Mouse (Mus musculus): ENCODE data around the gene Zfp106. TPM values are rescaled to one million over a fixed set of nuclear protein-coding genes. Genes with fewer than 3 reads are reported as not detected.
"Not testable (repeated sequence)": the region's sequence is repeated elsewhere in the genome, so short reads cannot be mapped to it uniquely, and the experiment has no call there.

Gene Zfp106
- polyA plus RNA-seq, 1 experiment from 2014 or later, result 59.7 TPM

GRCm38 (mm10) chr2:120571081-120571480 is 7.4 kb upstream of the Zfp106 start:
- H3K27ac ChIP-seq, result no peak overlapping the region
- no peaks in the 10 kb centered on the region for H3K9me3 ChIP-seq
- WGBS, result 91% methylated on average over 3 of the region's 3 CpGs
- peaks cover 8% of the 10 kb centered on the region; the same call in 1 of the 2 replicates for H3K36me3 ChIP-seq
- DNase-seq (ENCODE audit: low spot score), result no peak
- H3K27me3 ChIP-seq (ENCODE audit: insufficient read depth, poor library complexity, severe bottlenecking), result no peaks in the 10 kb centered on the region
- H3K4me1 ChIP-seq, result peaks cover 12% of the 10 kb centered on the region; the same call in 1 of the 2 replicates
- H3K4me3 ChIP-seq, result no peak overlapping the region

GRCm38 (mm10) chr2:120567798-120568320 is 4.2 kb upstream of the Zfp106 start:
- Histone ChIP-seq H3K27ac (peak overlapping the region; percentile 95), H3K4me1 (peaks cover 12% of the 10 kb centered on the region; the same call in 1 of the 2 replicates), H3K4me3 (peak overlapping the region; percentile 82), H3K27me3 (ENCODE audit: insufficient read depth, poor library complexity, severe bottlenecking) (no peaks in the 10 kb centered on the region), H3K9me3 (no peaks in the 10 kb centered on the region), H3K36me3 (peaks cover 8% of the 10 kb centered on the region; the same call in 1 of the 2 replicates)
- under 1% methylated on average over 22 of the region's 22 CpGs for WGBS
- no peak for DNase-seq (ENCODE audit: low spot score)

- H3K4me1 ChIP-seq, result peaks cover 12% of the 10 kb centered on the region; the same call in 1 of the 2 replicates
- under 1% methylated on average over 42 of the region's 42 CpGs for WGBS
- peak within 1 kb of the TSS; percentile 95 for H3K27ac ChIP-seq
- H3K4me3 ChIP-seq, result peak within 1 kb of the TSS; percentile 82
- peak; percentile 98 for DNase-seq (ENCODE audit: low spot score)
- H3K9me3 ChIP-seq, result no peaks in the 10 kb centered on the region
- no peaks in the 10 kb centered on the region for H3K27me3 ChIP-seq (ENCODE audit: insufficient read depth, poor library complexity, severe bottlenecking)
- peaks cover 8% of the 10 kb centered on the region; the same call in 1 of the 2 replicates for H3K36me3 ChIP-seq
Measured at GRCm38 (mm10) chr2:120566886-120567797, 3.5 kb upstream of the Zfp106 start, which contains the start of gene Snap23. Gene Snap23 (plus strand): TSS chr2:120567671.

- Histone ChIP-seq H3K27ac (no peak overlapping the region), H3K4me3 (no peak overlapping the region), H3K36me3 (peaks cover 4% of the 10 kb centered on the region), H3K9me3 (no peaks in the 10 kb centered on the region), H3K27me3 (ENCODE audit: insufficient read depth, poor library complexity, severe bottlenecking) (no peaks in the 10 kb centered on the region), H3K4me1 (peaks cover 12% of the 10 kb centered on the region; the same call in 1 of the 2 replicates)
- 62% methylated on average over 2 of the region's 2 CpGs for WGBS
- DNase-seq (ENCODE audit: low spot score), result no peak
Measured at GRCm38 (mm10) chr2:120565363-120565762, 1.7 kb upstream of the Zfp106 start.

DNA sequence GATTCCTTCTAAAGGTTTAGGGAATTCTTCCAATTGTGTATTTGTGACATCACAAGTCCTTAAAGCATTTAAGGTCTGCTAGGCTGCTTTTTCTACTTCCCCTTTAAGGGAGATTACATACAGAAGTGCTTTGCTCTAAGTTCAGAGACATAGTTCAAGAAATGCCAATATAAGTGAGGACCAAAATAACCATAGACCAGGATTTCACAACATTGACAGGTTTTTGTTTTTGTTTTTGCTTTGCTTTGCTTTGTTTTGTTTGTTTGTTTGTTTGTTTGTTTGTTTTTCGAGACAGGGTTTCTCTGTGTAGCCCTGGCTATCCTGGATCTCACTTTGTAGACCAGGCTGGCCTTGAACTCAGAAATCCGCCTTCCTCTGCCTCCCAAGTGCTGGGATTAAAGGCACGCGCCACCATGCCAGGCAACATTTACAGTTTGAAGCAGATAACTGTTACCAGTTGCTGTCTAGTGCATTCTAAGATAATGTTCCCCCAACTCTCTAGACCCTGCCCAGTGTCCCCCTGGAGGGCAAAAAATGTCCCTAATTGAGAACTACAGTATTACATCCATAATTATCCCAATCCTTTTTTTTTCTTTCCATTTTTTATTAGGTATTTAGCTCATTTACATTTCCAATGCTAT is 1.0 kb upstream of the Zfp106 start:
- not testable (repeated sequence) for H3K27me3 ChIP-seq (ENCODE audit: insufficient read depth, poor library complexity, severe bottlenecking); DNase-seq (ENCODE audit: low spot score); H3K27ac ChIP-seq; H3K9me3 ChIP-seq; H3K4me3 ChIP-seq; H3K36me3 ChIP-seq
- H3K4me1 ChIP-seq, result peaks cover 12% of the 10 kb centered on the region; the same call in 1 of the 2 replicates
- WGBS, result 93% methylated on average over 4 of the region's 4 CpGs

DNA sequence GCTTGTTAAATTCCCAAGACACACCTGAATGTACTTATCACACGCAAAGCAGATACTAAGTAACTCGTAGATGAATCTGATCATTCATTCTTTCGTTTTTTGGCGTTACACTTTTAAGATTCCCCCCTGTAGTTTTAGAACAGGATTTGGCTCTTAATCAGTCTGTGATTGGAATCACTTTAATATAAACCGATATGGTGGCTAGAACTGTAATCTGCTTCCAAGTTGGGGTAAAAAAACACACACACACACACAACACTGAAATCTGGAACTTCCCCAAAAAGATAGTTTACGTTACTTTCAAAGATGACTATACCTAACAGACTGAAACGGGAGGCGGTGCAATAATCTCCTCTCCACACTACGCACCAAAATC is 796 bp downstream of the Zfp106 start:
- Histone ChIP-seq H3K4me3 (peak overlapping the region; percentile 95), H3K27ac (peak overlapping the region; percentile 98), H3K9me3 (no peaks in the 10 kb centered on the region), H3K27me3 (ENCODE audit: insufficient read depth, poor library complexity, severe bottlenecking) (no peaks in the 10 kb centered on the region), H3K36me3 (peaks cover 6% of the 10 kb centered on the region), H3K4me1 (no peaks in the 10 kb centered on the region)
- 19% methylated on average over 9 of the region's 9 CpGs for WGBS
- no peak for DNase-seq (ENCODE audit: low spot score)

- no peak for DNase-seq (ENCODE audit: low spot score)
- Histone ChIP-seq H3K36me3 (peaks cover 10% of the 10 kb centered on the region), H3K27me3 (ENCODE audit: insufficient read depth, poor library complexity, severe bottlenecking) (no peaks in the 10 kb centered on the region), H3K9me3 (no peaks in the 10 kb centered on the region), H3K4me3 (no peak overlapping the region), H3K27ac (no peak overlapping the region), H3K4me1 (no peaks in the 10 kb centered on the region)
- WGBS, result 89% methylated on average over 1 of the region's 1 CpGs
Measured at GRCm38 (mm10) chr2:120561524-120561923, 2.1 kb downstream of the Zfp106 start.

DNA sequence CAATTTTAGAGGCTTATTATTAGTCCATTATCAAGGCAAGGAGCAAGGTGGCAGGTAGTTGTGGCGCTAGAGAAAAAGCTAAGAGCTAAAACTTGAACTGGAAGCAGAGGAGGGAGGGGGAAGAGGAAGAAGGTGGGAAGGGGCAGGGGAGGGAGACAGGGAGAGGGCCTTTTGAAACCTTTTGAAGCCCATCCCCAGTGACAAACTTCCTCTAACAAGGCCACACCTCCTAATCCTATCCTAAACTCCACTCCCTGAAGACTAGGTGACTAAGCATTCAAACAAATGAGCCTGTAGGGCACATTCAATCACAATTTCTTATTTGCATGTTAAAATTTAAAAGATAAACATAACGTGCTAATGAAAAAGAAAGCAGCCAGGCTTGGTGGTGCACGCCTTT is 4.8 kb downstream of the Zfp106 start:
- no peaks in the 10 kb centered on the region for H3K4me1 ChIP-seq
- no peak for DNase-seq (ENCODE audit: low spot score)
- no peaks in the 10 kb centered on the region for H3K27me3 ChIP-seq (ENCODE audit: insufficient read depth, poor library complexity, severe bottlenecking)
- WGBS, result 80% methylated on average over 3 of the region's 3 CpGs
- peaks cover 29% of the 10 kb centered on the region for H3K36me3 ChIP-seq
- H3K27ac ChIP-seq, result no peak overlapping the region
- H3K9me3 ChIP-seq, result no peaks in the 10 kb centered on the region
- no peak overlapping the region for H3K4me3 ChIP-seq

GRCm38 (mm10) chr2:120556868-120557267 is 6.8 kb downstream of the Zfp106 start:
- Histone ChIP-seq H3K4me1 (no peaks in the 10 kb centered on the region), H3K27ac (no peak overlapping the region), H3K9me3 (no peaks in the 10 kb centered on the region), H3K4me3 (no peak overlapping the region), H3K27me3 (ENCODE audit: insufficient read depth, poor library complexity, severe bottlenecking) (no peaks in the 10 kb centered on the region), H3K36me3 (peaks cover 46% of the 10 kb centered on the region)
- DNase-seq (ENCODE audit: low spot score), result no peak
- 80% methylated on average over 3 of the region's 3 CpGs for WGBS

DNA sequence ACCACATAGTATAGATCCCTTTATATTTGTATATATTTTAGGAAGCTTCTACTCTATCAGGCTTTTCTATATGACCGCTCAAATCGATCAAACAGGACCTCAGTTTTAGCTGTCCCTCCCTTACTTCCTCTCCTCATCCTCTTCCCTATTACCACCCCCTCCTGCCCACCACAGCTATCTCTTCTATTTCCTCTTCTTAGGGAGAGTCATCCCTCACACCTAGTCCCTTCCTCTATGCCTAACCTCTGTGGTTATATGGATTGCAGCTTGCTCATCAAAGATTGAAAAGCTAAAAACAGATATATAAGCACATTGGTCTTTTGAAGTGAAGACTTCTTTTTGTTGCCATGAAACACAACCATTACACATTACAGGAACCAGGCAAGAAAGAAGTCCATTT is 18.9 kb downstream of the Zfp106 start:
- H3K27me3 ChIP-seq (ENCODE audit: insufficient read depth, poor library complexity, severe bottlenecking), result no peaks in the 10 kb centered on the region
- 92% methylated on average over 2 of the region's 2 CpGs for WGBS
- H3K4me1 ChIP-seq, result peaks cover 5% of the 10 kb centered on the region
- no peak for DNase-seq (ENCODE audit: low spot score)
- H3K27ac ChIP-seq, result no peak overlapping the region
- no peak overlapping the region for H3K4me3 ChIP-seq
- H3K9me3 ChIP-seq, result no peaks in the 10 kb centered on the region
- peaks cover 47% of the 10 kb centered on the region for H3K36me3 ChIP-seq

DNA sequence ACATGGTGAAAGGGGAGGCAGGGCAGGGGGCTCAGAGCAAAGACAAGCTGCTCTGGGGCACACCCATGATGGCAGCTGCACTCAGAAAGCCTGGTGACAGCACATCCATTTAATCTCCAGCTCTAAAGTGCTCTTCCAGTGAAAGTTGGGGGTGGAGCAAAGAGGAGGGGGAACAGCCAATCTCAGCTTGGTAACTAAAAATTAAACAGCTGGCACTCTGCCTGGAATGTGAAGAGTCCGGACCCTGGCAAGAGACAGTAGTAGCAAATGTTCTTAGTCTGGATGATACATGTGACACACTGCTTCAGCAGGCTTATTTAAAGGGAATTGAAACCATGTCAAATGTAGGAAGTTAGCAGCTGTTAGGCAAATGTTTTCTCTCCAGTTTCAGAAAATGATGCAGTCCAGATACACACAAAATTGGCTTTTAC is 23.9 kb downstream of the Zfp106 start:
- DNase-seq (ENCODE audit: low spot score), result peak; percentile 87
- 27% methylated on average over 1 of the region's 1 CpGs for WGBS
- H3K27me3 ChIP-seq (ENCODE audit: insufficient read depth, poor library complexity, severe bottlenecking), result no peaks in the 10 kb centered on the region
- peak overlapping the region; percentile 38 for H3K4me3 ChIP-seq
- H3K9me3 ChIP-seq, result no peaks in the 10 kb centered on the region
- peak overlapping the region; percentile 79 for H3K27ac ChIP-seq
- H3K36me3 ChIP-seq, result peaks cover 33% of the 10 kb centered on the region
- peaks cover 14% of the 10 kb centered on the region for H3K4me1 ChIP-seq

DNA sequence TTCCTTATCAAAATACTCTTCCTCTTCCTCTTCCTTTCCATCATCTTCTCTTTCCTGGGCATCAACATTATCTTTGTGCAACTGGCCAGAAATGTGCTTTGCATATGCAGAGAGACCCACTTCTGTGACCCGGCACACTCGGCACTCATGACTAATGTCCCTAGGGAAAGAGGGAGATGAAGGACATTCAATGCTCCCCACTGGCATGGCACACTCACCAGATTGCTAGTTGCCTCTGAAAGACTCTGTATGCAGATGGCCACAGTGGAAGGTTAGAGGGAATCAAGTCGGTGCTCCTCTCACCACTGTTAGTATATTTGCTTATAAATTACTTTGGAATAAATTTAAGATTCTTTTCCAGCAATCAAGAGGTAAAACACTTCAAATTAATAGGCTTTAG is 24.3 kb downstream of the Zfp106 start:
- H3K36me3 ChIP-seq, result peaks cover 33% of the 10 kb centered on the region
- 58% methylated on average over 3 of the region's 3 CpGs for WGBS
- DNase-seq (ENCODE audit: low spot score), result no peak
- peak overlapping the region; percentile 38 for H3K4me3 ChIP-seq
- no peaks in the 10 kb centered on the region for H3K27me3 ChIP-seq (ENCODE audit: insufficient read depth, poor library complexity, severe bottlenecking)
- H3K27ac ChIP-seq, result peak overlapping the region; percentile 79
- H3K4me1 ChIP-seq, result peaks cover 14% of the 10 kb centered on the region
- no peaks in the 10 kb centered on the region for H3K9me3 ChIP-seq

DNA sequence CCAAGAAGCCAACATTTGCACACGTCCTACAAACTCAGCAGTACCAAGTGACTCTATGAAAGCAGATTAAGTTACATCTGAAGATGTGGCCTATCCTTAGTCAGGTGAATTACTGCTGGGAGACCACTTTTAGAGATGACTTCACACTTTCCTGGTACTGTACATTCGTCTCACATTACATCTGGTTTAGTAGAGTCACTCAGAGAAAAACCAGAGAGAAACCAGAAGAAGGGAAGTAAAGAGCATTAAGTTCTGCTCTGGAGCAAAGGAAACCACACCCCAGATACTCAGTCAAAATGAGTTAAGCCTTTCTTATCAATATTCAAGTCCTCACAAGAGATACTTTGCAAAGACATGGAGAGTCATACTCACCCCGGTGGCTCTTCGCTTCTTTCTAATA is 32.4 kb downstream of the Zfp106 start:
- H3K36me3 ChIP-seq, result peaks cover 92% of the 10 kb centered on the region
- 83% methylated on average over 4 of the region's 4 CpGs for WGBS

More for the DNA sequence above, 32.4 kb downstream of the Zfp106 start:
- DNase-seq (ENCODE audit: low spot score), result no peak
- no peaks in the 10 kb centered on the region for H3K27me3 ChIP-seq (ENCODE audit: insufficient read depth, poor library complexity, severe bottlenecking)
- no peak overlapping the region for H3K4me3 ChIP-seq
- no peaks in the 10 kb centered on the region for H3K9me3 ChIP-seq
- no peak overlapping the region for H3K27ac ChIP-seq
- no peaks in the 10 kb centered on the region for H3K4me1 ChIP-seq
